Mouse (Mus musculus) heart, postnatal 14 days (tissue): ENCODE results near the gene Vti1a. TPM values are rescaled to one million over a fixed set of nuclear protein-coding genes. Genes with fewer than 3 reads are reported as not detected.

Source experiments
- DNase-seq, 2 experiments: peaks; one replicate each; pipeline ENCODE4 v3.0.0; 2021 to 2022
- intact Hi-C: fragments of 180-260 bp; cut with DNase I; formaldehyde crosslinking; loops from one replicate; pipeline ENCODE4 v1.15.1; 2025
- total RNA-seq, 2 experiments: library from RNA; stranded (reverse); gene quantifications; 2 replicates each; pipeline ENCODE4 v1.2.3; 2021

Vti1a gene
- total RNA-seq, 2 experiments from 2014 or later = 16.0 to 16.7 TPM

- intact Hi-C loops = no loop called here
- no peak for DNase-seq
Observed at GRCm38 (mm10) chr19:55577306-55578042, 261.4 kb downstream of the Vti1a start.

GRCm38 (mm10) chr19:55578094-55579085 lies 262.3 kb downstream of the Vti1a start:
- intact Hi-C loops = no loop called here
- DNase-seq = no peak

GRCm38 (mm10) chr19:55579310-55579709 lies 263.2 kb downstream of the Vti1a start:
- intact Hi-C loops = no loop called here
- no peak for DNase-seq

GRCm38 (mm10) chr19:55580152-55580551 lies 264.1 kb downstream of the Vti1a start:
- intact Hi-C loops = no loop called here
- no peak for DNase-seq

GRCm38 (mm10) chr19:55580667-55581066 lies 264.6 kb downstream of the Vti1a start:
- intact Hi-C loops = no loop called here
- DNase-seq = no peak

GRCm38 (mm10) chr19:55582896-55583653 lies 267.0 kb downstream of the Vti1a start:
- no peak for DNase-seq
- intact Hi-C loops = no loop called here

- intact Hi-C loops = no loop called here
- peak in 1 of 2 experiments; percentile 41 for DNase-seq
Observed at GRCm38 (mm10) chr19:55585270-55586224, 269.5 kb downstream of the Vti1a start.

- intact Hi-C loops = no loop called here
Observed at GRCm38 (mm10) chr19:55587638-55588421, 271.7 kb downstream of the Vti1a start.

GRCm38 (mm10) chr19:55588948-55589896 lies 273.1 kb downstream of the Vti1a start:
- DNase-seq = no peak
- intact Hi-C loops = no loop called here

More at GRCm38 (mm10) chr19:55587638-55588421, 271.7 kb downstream of the Vti1a start:
- DNase-seq = no peak

GRCm38 (mm10) chr19:55592876-55593691 lies 277.0 kb downstream of the Vti1a start:
- no peak for DNase-seq
- intact Hi-C loops = no loop called here

- DNase-seq = peak; percentile 33 to 52
- intact Hi-C loops = no loop called here
Observed at GRCm38 (mm10) chr19:55593729-55594444, 277.8 kb downstream of the Vti1a start.

GRCm38 (mm10) chr19:55594451-55594850 lies 278.4 kb downstream of the Vti1a start:
- no peak for DNase-seq

GRCm38 (mm10) chr19:55595945-55596649 lies 280.0 kb downstream of the Vti1a start:
- DNase-seq = no peak
- intact Hi-C loops = no loop called here

More at GRCm38 (mm10) chr19:55594451-55594850, 278.4 kb downstream of the Vti1a start:
- intact Hi-C loops = no loop called here

- no peak for DNase-seq
- intact Hi-C loops = no loop called here
Observed at GRCm38 (mm10) chr19:55596804-55597203, 280.7 kb downstream of the Vti1a start.

- DNase-seq = no peak
- intact Hi-C loops = no loop called here
Observed at GRCm38 (mm10) chr19:55597296-55597695, 281.2 kb downstream of the Vti1a start.
